Mouse (Mus musculus) heart, postnatal 0 days (tissue): ENCODE data around the gene Gtpbp2. TPM values are rescaled to one million over a fixed set of nuclear protein-coding genes. Genes with fewer than 3 reads are reported as not detected.
A peak's percentile ranks its signal among the peaks of the same experiment; 100 is the strongest.

Experiments
- ATAC-seq: fragments of 200-750 bp; cut with Nextera tagmentation; 2 replicates; pipeline ENCODE4 v1.8.0; 2017; ENCODE audit warnings: low read depth, moderate number of reproducible peaks, moderate library complexity; ENCODE audit not compliant: insufficient read depth
- DNase-seq: peaks from one replicate; pipeline ENCODE4 v3.0.0-alpha.2; 2016; ENCODE audit warnings: low spot score
- H3K27ac ChIP-seq: fragments of 300-500 bp; sonication (generic); 2 replicates; pipeline ENCODE4 v1.5.1; 2014; ENCODE audit warnings: low read depth, mild to moderate bottlenecking
- H3K27me3 ChIP-seq: fragments of 300-500 bp; sonication (generic); 2 replicates; pipeline ENCODE4 v1.6.1; 2014; ENCODE audit warnings: low read length, mixed read lengths; ENCODE audit not compliant: control insufficient read depth, insufficient read depth
- H3K36me3 ChIP-seq: fragments of 300-500 bp; sonication (generic); replicated peaks from 2 replicates; pipeline ENCODE4 v1.6.1; 2014; ENCODE audit warnings: low read length, mixed read lengths; ENCODE audit not compliant: control insufficient read depth, insufficient read depth
- H3K4me1 ChIP-seq: fragments of 300-500 bp; sonication (generic); 2 replicates; pipeline ENCODE4 v1.6.1; 2014; ENCODE audit warnings: antibody characterized with exemption; ENCODE audit not compliant: control insufficient read depth, insufficient read depth
- H3K4me2 ChIP-seq: fragments of 300-500 bp; sonication (generic); 2 replicates; pipeline ENCODE4 v1.6.1; 2014; ENCODE audit warnings: low read depth, mild to moderate bottlenecking, low read length, moderate library complexity
- H3K4me3 ChIP-seq: fragments of 300-500 bp; sonication (generic); 2 replicates; pipeline ENCODE4 v1.5.1; 2014; ENCODE audit warnings: low read depth, low read length
- H3K9ac ChIP-seq: fragments of 300-500 bp; sonication (generic); replicated peaks from 2 replicates; pipeline ENCODE4 v1.6.1; 2014; ENCODE audit warnings: low read depth, low read length, mixed read lengths
- H3K9me3 ChIP-seq: fragments of 300-500 bp; sonication (generic); replicated peaks from 2 replicates; pipeline ENCODE4 v1.6.1; 2016; ENCODE audit warnings: low read length; ENCODE audit not compliant: control insufficient read depth
- CTCF ChIP-seq: IDR thresholded peaks from 2 replicates; pipeline ENCODE4 v1.5.1; 2016; ENCODE audit warnings: antibody characterized with exemption, control low read depth, low read depth
- EP300 ChIP-seq: IDR thresholded peaks from 2 replicates; pipeline ENCODE4 v1.6.1; 2016; ENCODE audit warnings: antibody characterized with exemption, low read depth
- WGBS: fragments of 180-500 bp; shearing (Covaris S2); extraction: QIAGEN DNeasy Blood & Tissue Kit; methylation state at CpG from one replicate; pipeline ENCODE4 v1.1.7; 2014; 5-methylcytosine and 5-hydroxymethylcytosine counted together
- polyA plus RNA-seq: library from polyadenylated mRNA; unstranded; fragments of >200 nt; fragmentation: Nextera tagmentation; extraction: Ambion mirVana; gene quantifications from 2 replicates; pipeline ENCODE4 v1.2.1, GENCODE M21; 2015
- total RNA-seq: library from RNA; depleted of rRNA; stranded (reverse); fragments of >200 nt; gene quantifications from 2 replicates; pipeline ENCODE4 v1.2.3, GENCODE M21; 2014; ENCODE audit warnings: low replicate concordance

Gene Gtpbp2
- total and polyA plus RNA-seq, 2 experiments from 2014 or later: 25.8 to 99.0 TPM

DNA sequence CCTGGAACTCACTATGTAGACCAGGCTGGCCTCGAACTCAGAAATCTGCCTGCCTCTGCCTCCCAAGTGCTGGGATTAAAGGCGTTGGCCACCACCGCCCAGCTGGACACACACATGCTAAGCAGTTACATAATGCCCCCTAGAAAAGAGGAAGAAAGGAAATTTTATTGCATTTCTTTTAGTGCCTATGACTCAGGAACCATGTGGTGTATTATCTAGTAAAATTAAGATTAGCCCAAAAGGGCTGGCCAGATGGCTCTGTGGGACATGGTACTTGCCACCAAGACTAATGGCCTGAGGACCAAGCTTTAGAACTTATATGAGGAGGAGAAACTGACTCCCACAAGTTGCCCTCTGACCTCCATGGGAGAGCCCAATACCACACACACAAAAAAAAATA lies 21.0 kb upstream of the Gtpbp2 start:
- Histone ChIP-seq H3K36me3 (no peaks in the 10 kb centered on the region), H3K27ac (no peak overlapping the region), H3K4me1 (peaks cover 6% of the 10 kb centered on the region; the same call in 1 of the 2 replicates), H3K9ac (no peak overlapping the region), H3K4me2 (no peak overlapping the region), H3K27me3 (no peaks in the 10 kb centered on the region), H3K4me3 (no peak overlapping the region), H3K9me3 (no peaks in the 10 kb centered on the region)
- DNase-seq: no peak
- ATAC-seq: no peak
- TF ChIP-seq CTCF (no peak), EP300 (no peak)
- 84% methylated on average over 3 of the region's 3 CpGs for WGBS

DNA sequence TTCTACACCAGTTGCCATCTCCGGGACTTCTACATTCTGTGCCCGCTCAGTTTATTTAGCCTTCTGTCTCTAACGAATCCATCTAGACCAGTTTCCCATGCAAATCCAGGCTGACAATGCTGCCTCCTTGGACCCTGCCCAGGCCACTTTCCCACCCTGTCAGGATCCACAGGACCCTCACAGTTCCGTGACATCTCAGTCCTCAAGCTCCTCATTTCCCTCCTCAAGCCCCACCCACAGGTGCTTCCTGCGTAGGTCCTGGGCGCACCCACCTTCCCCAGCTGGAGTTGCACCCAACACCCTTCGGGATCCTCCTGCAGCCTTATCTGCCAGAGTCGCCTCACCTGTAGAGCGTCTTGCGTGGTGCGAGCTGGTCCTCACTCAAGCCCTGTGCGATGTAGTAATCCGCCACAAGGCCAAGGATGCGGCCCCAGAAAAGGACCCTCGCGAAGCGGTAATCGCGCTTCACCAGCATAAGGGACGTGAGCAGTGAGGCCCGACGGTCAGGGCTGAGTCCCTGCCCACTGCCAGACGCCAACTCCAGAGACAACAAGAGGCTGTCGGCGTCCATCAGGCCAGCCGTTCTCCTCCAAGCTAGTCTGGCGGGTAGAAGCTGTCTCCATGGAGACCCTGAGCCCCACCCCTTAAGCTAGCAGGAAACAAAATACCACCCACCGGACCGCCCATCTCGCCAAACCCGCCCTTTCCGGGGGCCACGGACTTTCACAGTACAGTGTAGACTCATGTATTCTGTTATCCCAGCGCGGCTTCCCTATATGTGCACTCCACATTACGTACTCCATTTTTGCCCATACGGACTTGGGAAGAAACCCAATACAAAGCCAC lies 17.0 kb upstream of the Gtpbp2 start, which contains the start of gene Rsph9:
Gene Rsph9 (minus strand): TSS at position 639 of the 846 bp plus-strand sequence.
- 6% methylated on average over 37 of the region's 37 CpGs for WGBS
- Histone ChIP-seq H3K4me3 (peak within 1 kb of the TSS; percentile 43), H3K9ac (peak within 1 kb of the TSS; percentile 22; the same call in 1 of the 2 replicates), H3K9me3 (no peaks in the 10 kb centered on the region), H3K36me3 (peaks cover 23% of the 10 kb centered on the region), H3K4me2 (peak within 1 kb of the TSS; percentile 62), H3K27me3 (no peaks in the 10 kb centered on the region), H3K27ac (no peak within 1 kb of the TSS), H3K4me1 (peaks cover 6% of the 10 kb centered on the region; the same call in 1 of the 2 replicates)
- TF ChIP-seq CTCF: no peak
- TF ChIP-seq EP300: no peak
- ATAC-seq: peak; percentile 91
- peak; percentile 85 for DNase-seq

DNA sequence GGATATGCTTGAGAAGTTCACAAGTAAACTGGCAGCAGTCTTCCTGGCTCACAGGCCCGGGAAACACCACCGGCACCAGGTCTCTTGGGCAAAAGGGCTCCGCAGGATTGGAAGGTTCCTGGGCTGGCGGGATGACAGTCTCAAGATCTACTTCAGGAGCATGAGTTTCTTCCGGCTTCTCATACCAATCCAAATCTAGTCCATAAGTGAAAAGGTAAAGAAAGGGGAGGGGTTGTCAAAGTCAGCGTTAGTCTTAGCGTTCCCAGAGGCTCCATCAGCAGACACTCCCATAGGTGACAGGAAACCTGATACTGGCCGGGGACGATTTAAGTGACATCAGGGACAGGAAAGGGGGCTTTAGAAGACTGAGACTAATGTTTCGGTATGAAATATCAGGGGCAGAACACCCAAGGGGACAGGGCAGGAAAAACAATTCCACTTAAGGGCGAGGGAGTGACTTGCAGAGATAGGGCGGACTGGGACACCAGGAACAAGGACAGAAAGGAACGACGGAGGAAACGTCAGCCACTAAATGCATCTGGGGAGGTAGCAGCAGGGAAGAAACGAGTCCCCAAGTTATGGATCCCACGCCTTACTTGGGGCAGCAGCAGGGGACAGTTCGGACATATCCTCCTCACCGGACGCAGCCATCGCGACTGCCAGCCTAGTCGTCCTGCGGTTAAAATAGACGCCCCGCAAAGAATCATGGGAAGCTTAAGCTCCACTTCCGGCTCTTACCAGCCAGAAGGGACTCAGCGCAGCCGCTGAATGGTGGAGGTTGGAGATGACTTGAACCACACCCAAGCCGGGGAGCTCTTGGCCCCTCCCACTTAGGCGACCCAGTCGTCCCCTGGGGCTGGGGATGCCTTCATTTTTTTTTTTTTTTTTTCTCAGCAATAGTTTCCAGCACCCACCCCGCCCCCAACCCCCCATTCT lies 7.7 kb upstream of the Gtpbp2 start, which contains the start of gene Mad2l1bp:
Gene Mad2l1bp (minus strand): TSS at position 707 of the 936 bp plus-strand sequence.
- DNase-seq: peak; percentile 96
- H3K4me1 ChIP-seq: 0 out of 2 replicates have a peak, but pooled peaks cover 8% of the 10 kb centered on the region
- 1% methylated on average over 33 of the region's 33 CpGs for WGBS

DNA sequence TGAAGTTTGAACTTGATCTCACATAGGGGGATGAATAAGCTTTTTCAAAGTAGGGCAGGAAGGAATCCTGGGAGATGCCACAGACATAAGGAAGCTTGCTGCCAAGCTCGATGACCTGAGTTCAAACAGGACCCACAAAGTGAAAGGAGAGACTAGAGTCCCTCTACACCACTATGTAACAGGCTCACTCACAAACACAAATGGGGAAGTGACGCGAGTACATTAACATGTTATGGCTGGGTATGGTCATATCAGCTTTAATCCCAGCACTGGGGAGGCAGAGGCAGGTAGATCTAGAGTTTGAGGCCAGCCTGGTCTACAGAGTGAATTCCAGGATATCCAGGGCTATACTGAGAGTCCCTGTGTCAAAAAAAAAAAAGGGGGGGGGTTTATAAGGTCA lies 6.5 kb upstream of the Gtpbp2 start:
- TF ChIP-seq CTCF: no peak
- no peak for TF ChIP-seq EP300
- WGBS: 91% methylated on average over 3 of the region's 3 CpGs
- ATAC-seq (no peak), DNase-seq (no peak)
- Histone ChIP-seq H3K4me1 (peaks cover 12% of the 10 kb centered on the region; the same call in 1 of the 2 replicates), H3K27me3 (no peaks in the 10 kb centered on the region), H3K36me3 (peaks cover 2% of the 10 kb centered on the region; the same call in 1 of the 2 replicates), H3K9ac (no peak overlapping the region), H3K9me3 (no peaks in the 10 kb centered on the region), H3K4me2 (no peak overlapping the region), H3K27ac (no peak overlapping the region), H3K4me3 (no peak overlapping the region)

More for the DNA sequence above, 7.7 kb upstream of the Gtpbp2 start, which contains the start of gene Mad2l1bp:
- H3K4me3 ChIP-seq: peak within 1 kb of the TSS; percentile 83
- H3K9ac ChIP-seq: peak within 1 kb of the TSS; percentile 86
- no peak for TF ChIP-seq CTCF
- no peak for TF ChIP-seq EP300
- peak within 1 kb of the TSS; percentile 77 for H3K4me2 ChIP-seq
- H3K27ac ChIP-seq: peak within 1 kb of the TSS; percentile 82
- H3K9me3 ChIP-seq: no peaks in the 10 kb centered on the region
- ATAC-seq: peak; percentile 95
- no peaks in the 10 kb centered on the region for H3K27me3 ChIP-seq
- H3K36me3 ChIP-seq: peaks cover 14% of the 10 kb centered on the region

DNA sequence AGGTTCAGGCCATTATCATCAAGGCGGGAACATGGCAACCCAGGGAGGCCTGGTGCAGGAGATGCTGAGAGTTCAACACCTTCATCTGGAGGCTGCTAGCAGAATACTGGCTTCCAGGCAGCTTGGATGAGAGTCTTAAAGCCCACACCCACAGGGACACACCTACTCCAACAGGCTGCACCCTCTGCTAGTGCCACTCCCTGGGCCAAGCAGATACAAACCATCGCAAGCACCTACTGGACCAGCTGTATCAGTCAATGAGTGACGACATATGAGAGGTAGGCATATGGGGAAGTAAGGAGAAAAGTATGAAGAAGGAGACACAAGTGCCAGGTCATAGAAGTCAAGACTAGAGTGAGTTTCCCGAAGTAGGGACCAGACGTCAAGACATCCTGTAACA lies 4.2 kb upstream of the Gtpbp2 start:
- no peak overlapping the region for H3K4me2 ChIP-seq
- no peaks in the 10 kb centered on the region for H3K27me3 ChIP-seq
- H3K9me3 ChIP-seq: no peaks in the 10 kb centered on the region
- no peak overlapping the region for H3K4me3 ChIP-seq
- H3K9ac ChIP-seq: no peak overlapping the region
- DNase-seq: no peak
- ATAC-seq: no peak
- peaks cover 17% of the 10 kb centered on the region for H3K4me1 ChIP-seq
- WGBS: 70% methylated on average over 5 of the region's 5 CpGs
- H3K27ac ChIP-seq: no peak overlapping the region
- no peaks in the 10 kb centered on the region for H3K36me3 ChIP-seq
- TF ChIP-seq EP300 (no peak), CTCF (no peak)
